Mouse (Mus musculus) midbrain, embryonic 12.5 days (tissue): ENCODE data around the gene Serpinf1. TPM values are rescaled to one million over a fixed set of nuclear protein-coding genes. Genes with fewer than 3 reads are reported as not detected.

ENCODE experiments used
- ATAC-seq: fragments of 200-750 bp; cut with Nextera tagmentation; 2 replicates; pipeline ENCODE4 v1.8.0; 2017; ENCODE audit warnings: low read depth, moderate TSS enrichment, moderate library complexity; ENCODE audit not compliant: low FRiP score
- H3K27ac ChIP-seq: fragments of 300-500 bp; sonication (generic); replicated peaks from 2 replicates; pipeline ENCODE4 v1.5.1; 2016; ENCODE audit warnings: mild to moderate bottlenecking
- H3K27me3 ChIP-seq: fragments of 300-500 bp; sonication (generic); 2 replicates; pipeline ENCODE4 v1.6.1; 2016; ENCODE audit warnings: mild to moderate bottlenecking
- H3K36me3 ChIP-seq: fragments of 300-500 bp; sonication (generic); 2 replicates; pipeline ENCODE4 v1.6.1; 2016
- H3K4me1 ChIP-seq: fragments of 300-500 bp; sonication (generic); 2 replicates; pipeline ENCODE4 v1.6.1; 2016
- H3K4me2 ChIP-seq: fragments of 300-500 bp; sonication (generic); replicated peaks from 2 replicates; pipeline ENCODE4 v1.6.1; 2016; ENCODE audit warnings: mild to moderate bottlenecking, moderate library complexity
- H3K4me3 ChIP-seq: fragments of 300-500 bp; sonication (generic); 2 replicates; pipeline ENCODE4 v1.5.1; 2016; ENCODE audit warnings: mild to moderate bottlenecking
- H3K9ac ChIP-seq: fragments of 300-500 bp; sonication (generic); replicated peaks from 2 replicates; pipeline ENCODE4 v1.6.1; 2016; ENCODE audit warnings: mild to moderate bottlenecking, moderate library complexity
- H3K9me3 ChIP-seq: fragments of 300-500 bp; sonication (generic); 2 replicates; pipeline ENCODE4 v1.6.1; 2016; ENCODE audit warnings: mild to moderate bottlenecking
- WGBS: fragments of 180-500 bp; shearing (Covaris S2); methylation state at CpG from one replicate; pipeline ENCODE4 v1.1.7; 2016; 5-methylcytosine and 5-hydroxymethylcytosine counted together
- polyA plus RNA-seq: library from polyadenylated mRNA; unstranded; fragments of >200 nt; fragmentation: Nextera tagmentation; extraction: Ambion mirVana; gene quantifications from 2 replicates; pipeline ENCODE4 v1.2.1, GENCODE M21; 2016

Gene Serpinf1
- 45.8 and 73.3 TPM in 2 replicates for polyA plus RNA-seq

GRCm38 (mm10) chr11:75422013-75422792 lies at the start of gene Serpinf1:
Gene Serpinf1, minus strand, starts transcription at chr11:75422701.
- H3K4me2 ChIP-seq = 0 out of 2 replicates have a peak within 1 kb of the TSS, but pooled peaks have one; percentile 1
- no peak within 1 kb of the TSS for H3K9ac ChIP-seq
- no peak for ATAC-seq
- 55% methylated on average over 10 of the region's 10 CpGs for WGBS
- no peak within 1 kb of the TSS for H3K27ac ChIP-seq
- H3K4me3 ChIP-seq = no peak within 1 kb of the TSS
- H3K4me1 ChIP-seq = peaks cover 11% of the 10 kb centered on the region
- H3K36me3 ChIP-seq = no peaks in the 10 kb centered on the region
- no peaks in the 10 kb centered on the region for H3K27me3 ChIP-seq
- H3K9me3 ChIP-seq = no peaks in the 10 kb centered on the region

GRCm38 (mm10) chr11:75470675-75471074 lies 48.2 kb upstream of the Serpinf1 start:
- peaks cover 3% of the 10 kb centered on the region for H3K36me3 ChIP-seq
- no peak overlapping the region for H3K27ac ChIP-seq
- H3K27me3 ChIP-seq = peaks cover 15% of the 10 kb centered on the region; the same call in 1 of the 2 replicates
- WGBS = 89% methylated on average over 3 of the region's 3 CpGs
- peaks cover 8% of the 10 kb centered on the region; the same call in 1 of the 2 replicates for H3K4me1 ChIP-seq
- no peak overlapping the region for H3K4me2 ChIP-seq
- no peak overlapping the region for H3K9ac ChIP-seq
- no peak overlapping the region for H3K4me3 ChIP-seq
- no peak for ATAC-seq
- no peaks in the 10 kb centered on the region for H3K9me3 ChIP-seq

- H3K4me2 ChIP-seq = no peak overlapping the region
- peaks cover 15% of the 10 kb centered on the region; the same call in 1 of the 2 replicates for H3K27me3 ChIP-seq
- H3K4me1 ChIP-seq = peaks cover 8% of the 10 kb centered on the region; the same call in 1 of the 2 replicates
- WGBS = 94% methylated on average over 4 of the region's 4 CpGs
- H3K9ac ChIP-seq = no peak overlapping the region
- no peak overlapping the region for H3K4me3 ChIP-seq
- peaks cover 11% of the 10 kb centered on the region for H3K36me3 ChIP-seq
- no peaks in the 10 kb centered on the region for H3K9me3 ChIP-seq
- no peak overlapping the region for H3K27ac ChIP-seq
- no peak for ATAC-seq
Observed at GRCm38 (mm10) chr11:75469261-75469660, 46.8 kb upstream of the Serpinf1 start.

- Histone ChIP-seq H3K9me3 (no peaks in the 10 kb centered on the region), H3K36me3 (peaks cover 11% of the 10 kb centered on the region), H3K9ac (0 out of 2 replicates have a peak overlapping the region, but pooled peaks have one; percentile 24), H3K4me1 (peaks cover 8% of the 10 kb centered on the region; the same call in 1 of the 2 replicates), H3K27me3 (peaks cover 15% of the 10 kb centered on the region; the same call in 1 of the 2 replicates), H3K4me3 (peak overlapping the region; percentile 26; the same call in 1 of the 2 replicates), H3K27ac (no peak overlapping the region), H3K4me2 (peak overlapping the region; percentile 52)
- 70% methylated on average over 7 of the region's 7 CpGs for WGBS
- ATAC-seq = no peak
Observed at GRCm38 (mm10) chr11:75468410-75468809, 45.9 kb upstream of the Serpinf1 start.

GRCm38 (mm10) chr11:75467512-75468215 lies 45.2 kb upstream of the Serpinf1 start:
- peak overlapping the region; percentile 26 for H3K4me3 ChIP-seq
- peaks cover 15% of the 10 kb centered on the region; the same call in 1 of the 2 replicates for H3K27me3 ChIP-seq
- peaks cover 11% of the 10 kb centered on the region for H3K36me3 ChIP-seq
- no peak; the same call in 1 of the 2 replicates for ATAC-seq
- 20% methylated on average over 19 of the region's 19 CpGs for whole genome bisulfite sequencing
- H3K27ac ChIP-seq = no peak overlapping the region
- H3K9ac ChIP-seq = peak overlapping the region; percentile 24; the same call in 1 of the 2 replicates
- peaks cover 13% of the 10 kb centered on the region; the same call in 1 of the 2 replicates for H3K4me1 ChIP-seq
- H3K4me2 ChIP-seq = peak overlapping the region; percentile 52
- H3K9me3 ChIP-seq = no peaks in the 10 kb centered on the region

- 99% methylated on average over 4 of the region's 4 CpGs for WGBS
- H3K4me2 ChIP-seq = no peak overlapping the region
- ATAC-seq = no peak
Observed at GRCm38 (mm10) chr11:75466731-75467505, 44.4 kb upstream of the Serpinf1 start.

GRCm38 (mm10) chr11:75465051-75465450 lies 42.5 kb upstream of the Serpinf1 start:
- no peak for ATAC-seq
- Histone ChIP-seq H3K4me2 (no peak overlapping the region), H3K36me3 (peaks cover 11% of the 10 kb centered on the region), H3K27me3 (peaks cover 15% of the 10 kb centered on the region; the same call in 1 of the 2 replicates), H3K4me1 (peaks cover 29% of the 10 kb centered on the region), H3K4me3 (no peak overlapping the region), H3K27ac (no peak overlapping the region), H3K9ac (no peak overlapping the region), H3K9me3 (no peaks in the 10 kb centered on the region)
- WGBS = 87% methylated on average over 6 of the region's 6 CpGs

More at GRCm38 (mm10) chr11:75466731-75467505, 44.4 kb upstream of the Serpinf1 start:
- H3K4me3 ChIP-seq = no peak overlapping the region
- H3K4me1 ChIP-seq = peaks cover 21% of the 10 kb centered on the region
- peaks cover 15% of the 10 kb centered on the region; the same call in 1 of the 2 replicates for H3K27me3 ChIP-seq
- no peak overlapping the region for H3K9ac ChIP-seq
- no peak overlapping the region for H3K27ac ChIP-seq
- no peaks in the 10 kb centered on the region for H3K9me3 ChIP-seq
- peaks cover 11% of the 10 kb centered on the region for H3K36me3 ChIP-seq

GRCm38 (mm10) chr11:75464417-75464816 lies 41.9 kb upstream of the Serpinf1 start:
- peaks cover 11% of the 10 kb centered on the region for H3K36me3 ChIP-seq
- 76% methylated on average over 6 of the region's 6 CpGs for WGBS
- no peak for ATAC-seq
- peaks cover 35% of the 10 kb centered on the region for H3K4me1 ChIP-seq
- no peaks in the 10 kb centered on the region for H3K9me3 ChIP-seq
- H3K4me2 ChIP-seq = no peak overlapping the region
- H3K9ac ChIP-seq = no peak overlapping the region
- peaks cover 15% of the 10 kb centered on the region; the same call in 1 of the 2 replicates for H3K27me3 ChIP-seq
- no peak overlapping the region for H3K27ac ChIP-seq
- no peak overlapping the region for H3K4me3 ChIP-seq

GRCm38 (mm10) chr11:75463624-75464023 lies 41.1 kb upstream of the Serpinf1 start:
- Histone ChIP-seq H3K9ac (no peak overlapping the region), H3K36me3 (peaks cover 11% of the 10 kb centered on the region), H3K9me3 (no peaks in the 10 kb centered on the region), H3K27me3 (peaks cover 11% of the 10 kb centered on the region; the same call in 1 of the 2 replicates), H3K4me2 (no peak overlapping the region), H3K4me3 (no peak overlapping the region), H3K4me1 (peaks cover 37% of the 10 kb centered on the region), H3K27ac (no peak overlapping the region)
- WGBS = 72% methylated on average over 4 of the region's 4 CpGs
- ATAC-seq = no peak

GRCm38 (mm10) chr11:75462865-75463336 lies 40.4 kb upstream of the Serpinf1 start:
- Histone ChIP-seq H3K4me1 (peaks cover 34% of the 10 kb centered on the region), H3K9ac (no peak overlapping the region), H3K4me3 (peak overlapping the region; percentile 67), H3K9me3 (no peaks in the 10 kb centered on the region), H3K27ac (no peak overlapping the region), H3K27me3 (peaks cover 6% of the 10 kb centered on the region; the same call in 1 of the 2 replicates), H3K4me2 (peak overlapping the region; percentile 80), H3K36me3 (peaks cover 11% of the 10 kb centered on the region)
- WGBS = 3% methylated on average over 9 of the region's 9 CpGs
- no peak for ATAC-seq

- no peaks in the 10 kb centered on the region for H3K9me3 ChIP-seq
- H3K27me3 ChIP-seq = 0 out of 2 replicates have a peak, but pooled peaks cover under 1% of the 10 kb centered on the region
- peaks cover 29% of the 10 kb centered on the region for H3K4me1 ChIP-seq
- peak overlapping the region; percentile 31; the same call in 1 of the 2 replicates for H3K27ac ChIP-seq
- H3K4me3 ChIP-seq = peak overlapping the region; percentile 67
- H3K9ac ChIP-seq = peak overlapping the region; percentile 73
- no peak for ATAC-seq
- 6% methylated on average over 13 of the region's 16 CpGs for WGBS
- H3K36me3 ChIP-seq = peaks cover 11% of the 10 kb centered on the region
- H3K4me2 ChIP-seq = peak overlapping the region; percentile 80
Observed at GRCm38 (mm10) chr11:75462253-75462783, 39.8 kb upstream of the Serpinf1 start.
